ENCODE assay signal across 9 mouse cellular contexts in the genomic region with DNA sequence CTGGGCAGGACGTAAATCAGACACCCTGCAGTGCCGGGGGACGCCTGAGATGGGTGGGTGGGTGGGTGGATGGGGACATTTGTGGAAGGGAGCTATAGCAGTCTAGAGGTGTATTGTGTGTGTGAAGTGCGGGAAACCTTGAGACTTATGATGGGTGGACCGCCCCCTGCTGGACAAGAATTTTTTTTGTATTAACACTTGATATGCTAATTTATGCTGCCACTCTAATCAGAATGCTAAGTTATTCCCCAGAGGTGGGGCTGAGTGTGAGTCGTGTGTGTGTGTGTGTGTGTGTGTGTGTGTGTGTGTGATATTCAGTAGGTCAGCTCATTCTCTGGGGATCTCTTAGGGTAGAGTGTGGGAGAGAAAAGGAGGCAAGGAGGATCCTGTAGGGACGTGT. TPM values are rescaled to one million over a fixed set of nuclear protein-coding genes. Genes with fewer than 3 reads are reported as not detected.
DNase-seq lines count a peak whose midpoint lies in the region; ATAC-seq and TF ChIP-seq lines count a peak whose summit lies in the region.
"Had no signal": no experiment of that assay in that cellular context is flagged by ENCODE, and none has a peak within 500 bp of the region (broad histone marks: within the 10 kb centered on the region; RNA-seq: fewer than 3 reads in every experiment).

No protein-coding gene starts in this region.

- H3K4me2 ChIP-seq in embryonic facial prominence, embryonic 11.5 days (ENCODE audit: low read depth, low read length): no peak overlapping the region
- no peak overlapping the region for H3K4me2 ChIP-seq in limb, embryonic 11.5 days (ENCODE audit: low read depth, severe bottlenecking)
- peak overlapping the region; percentile 71 for H3K4me2 ChIP-seq in neural tube, embryonic 15.5 days

- H3K9me3 ChIP-seq in embryonic facial prominence, embryonic 11.5 days (replicated peaks; ENCODE audit: control insufficient read depth, low read length): no peaks in the 10 kb centered on the region
- H3K9me3 ChIP-seq in limb, embryonic 11.5 days (ENCODE audit: control insufficient read depth, low read length): no peaks in the 10 kb centered on the region
- H3K9me3 ChIP-seq in neural tube, embryonic 15.5 days (replicated peaks): no peaks in the 10 kb centered on the region

- 24% methylated on average over 7 of the region's 7 CpGs for WGBS in embryonic facial prominence, embryonic 11.5 days
- 30% methylated on average over 7 of the region's 7 CpGs for WGBS in limb, embryonic 11.5 days
- 9% methylated on average over 7 of the region's 7 CpGs for WGBS in neural tube, embryonic 15.5 days

- 0 out of 2 replicates have a peak, but pooled peaks cover 2% of the 10 kb centered on the region for H3K27me3 ChIP-seq in embryonic facial prominence, embryonic 11.5 days (ENCODE audit: control insufficient read depth, insufficient read depth, low read length)
- no peaks in the 10 kb centered on the region for H3K27me3 ChIP-seq in limb, embryonic 11.5 days (ENCODE audit: control insufficient read depth, insufficient read depth, low read length)
- no peaks in the 10 kb centered on the region for H3K27me3 ChIP-seq in neural tube, embryonic 15.5 days (replicated peaks)

- H3K27ac ChIP-seq in left cerebral cortex, adult 2 months: no peak overlapping the region
- no peak overlapping the region for H3K27ac ChIP-seq in embryonic facial prominence, embryonic 11.5 days (replicated peaks; ENCODE audit: low read depth, low read length)
- H3K27ac ChIP-seq in limb, embryonic 11.5 days (replicated peaks; ENCODE audit: low read depth, low read length): no peak overlapping the region
- H3K27ac ChIP-seq in neural tube, embryonic 15.5 days (replicated peaks): peak overlapping the region; percentile 89

- intact Hi-C loops in left cerebral cortex, adult 2 months (cut with DNase I): no loop called here

- H3K36me3 ChIP-seq in embryonic facial prominence, embryonic 11.5 days (replicated peaks; ENCODE audit: control insufficient read depth, insufficient read depth, low read depth, low read length): no peaks in the 10 kb centered on the region
- no peaks in the 10 kb centered on the region; the same call in none of the 2 replicates for H3K36me3 ChIP-seq in limb, embryonic 11.5 days (ENCODE audit: control insufficient read depth, insufficient read depth, low read length)
- H3K36me3 ChIP-seq in neural tube, embryonic 15.5 days: peaks cover 9% of the 10 kb centered on the region

- no peak for DNase-seq in left cerebral cortex, adult 2 months (ENCODE audit: extremely low spot score in 1 of 2, low spot score in 2 of 2)
- no peak for DNase-seq in left cerebral cortex, adult 11 months (ENCODE audit: low spot score)
- DNase-seq in MEL-GATA-1-ER (ENCODE audit: extremely low read depth, low read depth): peak; percentile 81
- peak; percentile 82 for DNase-seq in embryonic facial prominence, embryonic 11.5 days (ENCODE audit: low spot score)
- DNase-seq in limb, embryonic 11.5 days (ENCODE audit: low spot score): peak; percentile 63
- DNase-seq in spleen, postnatal 14 days (ENCODE audit: low spot score in 2 of 2): no peak
- DNase-seq in adrenal gland, adult 2 months: no peak

- no peak overlapping the region for H3K9ac ChIP-seq in embryonic facial prominence, embryonic 11.5 days (replicated peaks; ENCODE audit: low read length)
- no peak overlapping the region for H3K9ac ChIP-seq in limb, embryonic 11.5 days (ENCODE audit: low read length)
- peak overlapping the region; percentile 82; the same call in 1 of the 2 replicates for H3K9ac ChIP-seq in neural tube, embryonic 15.5 days (replicated peaks)

- H3K4me1 ChIP-seq in embryonic facial prominence, embryonic 11.5 days (ENCODE audit: control insufficient read depth, insufficient read depth, low read length): peaks cover 8% of the 10 kb centered on the region
- peaks cover 31% of the 10 kb centered on the region for H3K4me1 ChIP-seq in limb, embryonic 11.5 days (ENCODE audit: control insufficient read depth, insufficient read depth, low read length)
- H3K4me1 ChIP-seq in neural tube, embryonic 15.5 days: peaks cover 74% of the 10 kb centered on the region

- no peak overlapping the region; the same call in 1 of the 2 replicates for H3K4me3 ChIP-seq in left cerebral cortex, adult 2 months
- no peak overlapping the region for H3K4me3 ChIP-seq in embryonic facial prominence, embryonic 11.5 days (ENCODE audit: low read depth, low read length)
- no peak overlapping the region for H3K4me3 ChIP-seq in limb, embryonic 11.5 days (ENCODE audit: low read depth, low read length)
- H3K4me3 ChIP-seq in neural tube, embryonic 15.5 days (replicated peaks): peak overlapping the region; percentile 80

- TF ChIP-seq CTCF in left cerebral cortex, adult 2 months (IDR thresholded peaks at IDR 0.05): peak; percentile 56

- ATAC-seq in embryonic facial prominence, embryonic 11.5 days (replicated peaks; ENCODE audit: insufficient number of reproducible peaks, low FRiP score, low TSS enrichment, low read depth): no peak
- no peak for ATAC-seq in limb, embryonic 11.5 days (ENCODE audit: insufficient number of reproducible peaks, low FRiP score, low TSS enrichment, low read depth)
- no peak for ATAC-seq in neural tube, embryonic 15.5 days (ENCODE audit: low FRiP score)

RNA-seq across cellular contexts. Expression of a gene that starts 2.9 kb away (rescaled TPM):
- 100 to 1,000 TPM; 114 to 128 TPM for total RNA-seq in left cerebral cortex, adult 2 months (2021)
- 19.8 and 27.9 TPM in 2 replicates for polyA plus RNA-seq in embryonic facial prominence, embryonic 11.5 days (2014; fragmentation: Nextera tagmentation; extraction: Ambion mirVana)
- polyA plus RNA-seq in limb, embryonic 11.5 days (2014; fragmentation: Nextera tagmentation; extraction: Ambion mirVana): 30.0 and 35.2 TPM in 2 replicates
- 148 and 198 TPM in 2 replicates for polyA plus RNA-seq in neural tube, embryonic 15.5 days (2015; fragmentation: Nextera tagmentation; extraction: Ambion mirVana)
- total RNA-seq in adrenal gland, adult 2 months (2021): 1 to 10 TPM; 1.5 to 3.3 TPM
- 2.9 and 3.1 TPM in 2 replicates for polyA plus RNA-seq in adrenal gland, adult 2 months (2012; rRNA removed)

RNA-seq across cellular contexts. Expression of a gene that starts 17.5 kb away (rescaled TPM):
- total RNA-seq in left cerebral cortex, adult 2 months (2021): 10 to 100 TPM; 15.1 to 18.2 TPM
- 18.0 and 21.0 TPM in 2 replicates for polyA plus RNA-seq in embryonic facial prominence, embryonic 11.5 days (2014; fragmentation: Nextera tagmentation; extraction: Ambion mirVana)
- 3.5 and 3.8 TPM in 2 replicates for polyA plus RNA-seq in limb, embryonic 11.5 days (2014; fragmentation: Nextera tagmentation; extraction: Ambion mirVana)
- polyA plus RNA-seq in neural tube, embryonic 15.5 days (2015; fragmentation: Nextera tagmentation; extraction: Ambion mirVana): 2.8 and 13.3 TPM in 2 replicates
- 1 to 10 TPM; 5.5 to 9.8 TPM for total RNA-seq in adrenal gland, adult 2 months (2021)
- polyA plus RNA-seq in adrenal gland, adult 2 months (2012; rRNA removed): 9.2 and 12.1 TPM in 2 replicates

RNA-seq across cellular contexts. Expression of a gene that starts 24.9 kb away (rescaled TPM):
- 10 to 100 TPM; 26.4 to 27.8 TPM for total RNA-seq in left cerebral cortex, adult 2 months (2021)
- polyA plus RNA-seq in embryonic facial prominence, embryonic 11.5 days (2014; fragmentation: Nextera tagmentation; extraction: Ambion mirVana): 71.4 and 84.5 TPM in 2 replicates
- 75.1 and 80.7 TPM in 2 replicates for polyA plus RNA-seq in limb, embryonic 11.5 days (2014; fragmentation: Nextera tagmentation; extraction: Ambion mirVana)
- 62.7 and 140 TPM in 2 replicates for polyA plus RNA-seq in neural tube, embryonic 15.5 days (2015; fragmentation: Nextera tagmentation; extraction: Ambion mirVana)
- 10 to 100 TPM; 44.3 to 53.9 TPM for total RNA-seq in adrenal gland, adult 2 months (2021)
- 61.1 and 90.2 TPM in 2 replicates for polyA plus RNA-seq in adrenal gland, adult 2 months (2012; rRNA removed)

RNA-seq across cellular contexts. Expression of a gene that starts 58.4 kb away (rescaled TPM):
- under 1 TPM in 1 of 2 experiments, not detected in 1; 0.32 TPM for total RNA-seq in left cerebral cortex, adult 2 months (2021)
- polyA plus RNA-seq in embryonic facial prominence, embryonic 11.5 days (2014; fragmentation: Nextera tagmentation; extraction: Ambion mirVana): 1.5 and 2.6 TPM in 2 replicates
- polyA plus RNA-seq in limb, embryonic 11.5 days (2014; fragmentation: Nextera tagmentation; extraction: Ambion mirVana): 1.4 and 2.3 TPM in 2 replicates
- polyA plus RNA-seq in neural tube, embryonic 15.5 days (2015; fragmentation: Nextera tagmentation; extraction: Ambion mirVana): 1.4 and 12.8 TPM in 2 replicates
- total RNA-seq in adrenal gland, adult 2 months (2021): 1 to 10 TPM; 2.3 to 4.2 TPM
- 2.5 TPM in 2 replicates for polyA plus RNA-seq in adrenal gland, adult 2 months (2012; rRNA removed)
- total RNA-seq: layer of hippocampus, adult 18-20 months had no signal

Comparison
In these comparisons a context has a peak if more than half of its experiments do, and no peak if none do; other contexts are left out.
1. DNase-seq: peak in MEL-GATA-1-ER (single experiment), embryonic facial prominence, embryonic 11.5 days (single experiment) and limb, embryonic 11.5 days (single experiment); none in left cerebral cortex, adult 2 months (0 of 2), left cerebral cortex, adult 11 months (single experiment), spleen, postnatal 14 days (0 of 2) and adrenal gland, adult 2 months (single experiment).